In genomic region chr7:80357156-80357555, GRCm38 (mm10) we compare ENCODE assay signal across 10 mouse cellular contexts. TPM values are rescaled to one million over a fixed set of nuclear protein-coding genes. Genes with fewer than 3 reads are reported as not detected.
DNase-seq lines count a peak whose midpoint lies in the region; ATAC-seq and TF ChIP-seq lines count a peak whose summit lies in the region.
"Had no signal": no experiment of that assay in that cellular context is flagged by ENCODE, and none has a peak within 500 bp of the region (broad histone marks: within the 10 kb centered on the region; RNA-seq: fewer than 3 reads in every experiment).

No protein-coding gene starts in this region.

- DNase-seq in hindbrain, embryonic 10.5 days (ENCODE audit: low spot score) = peak; percentile 40
- DNase-seq in hindbrain, embryonic 14.5 days (ENCODE audit: low spot score) = no peak
- peak; percentile 62 for DNase-seq in brain, embryonic 14.5 days (ENCODE audit: low read depth)
- no peak for DNase-seq in forebrain, embryonic 11.5 days (ENCODE audit: low spot score)
- DNase-seq in lung, adult 18-20 months = no peak
- no peak for DNase-seq in T-cell, adult 2 months (ENCODE audit: low spot score)
- DNase-seq in kidney, adult 9 months = no peak
- DNase-seq: cerebellum, adult 8-10 months had no signal

- no peak overlapping the region for H3K4me2 ChIP-seq in hindbrain, embryonic 14.5 days (replicated peaks)
- H3K4me2 ChIP-seq in forebrain, embryonic 11.5 days (ENCODE audit: low read depth, low read length, severe bottlenecking) = no peak overlapping the region
- H3K4me2 ChIP-seq in limb, embryonic 15.5 days = no peak overlapping the region

- no peak for TF ChIP-seq CTCF in brain, embryonic 14.5 days (IDR thresholded peaks at IDR 0.05; ENCODE audit: borderline replicate concordance, extremely low read depth, insufficient read depth, insufficient read length)

- peaks cover 93% of the 10 kb centered on the region for H3K36me3 ChIP-seq in hindbrain, embryonic 10.5 days
- H3K36me3 ChIP-seq in hindbrain, embryonic 14.5 days (replicated peaks; ENCODE audit: control insufficient read depth, insufficient read depth) = peaks cover 92% of the 10 kb centered on the region
- peaks cover 4% of the 10 kb centered on the region; the same call in 1 of the 2 replicates for H3K36me3 ChIP-seq in forebrain, embryonic 11.5 days (ENCODE audit: control insufficient read depth, insufficient read depth, low read length)
- H3K36me3 ChIP-seq in limb, embryonic 15.5 days = peaks cover 91% of the 10 kb centered on the region

- ATAC-seq in hindbrain, embryonic 14.5 days (ENCODE audit: low FRiP score) = no peak
- no peak for ATAC-seq in forebrain, embryonic 11.5 days (replicated peaks; ENCODE audit: low FRiP score)
- ATAC-seq in limb, embryonic 15.5 days (ENCODE audit: insufficient number of reproducible peaks, low FRiP score, low TSS enrichment, low read depth) = no peak

- WGBS in hindbrain, embryonic 10.5 days = 27% methylated on average over 8 of the region's 8 CpGs
- WGBS in hindbrain, embryonic 14.5 days = 24% methylated on average over 8 of the region's 8 CpGs
- WGBS in forebrain, embryonic 11.5 days = 14% methylated on average over 8 of the region's 8 CpGs
- 64% methylated on average over 8 of the region's 8 CpGs for whole genome bisulfite sequencing in limb, embryonic 15.5 days

- no peaks in the 10 kb centered on the region for H3K9me3 ChIP-seq in hindbrain, embryonic 10.5 days
- H3K9me3 ChIP-seq in hindbrain, embryonic 14.5 days (ENCODE audit: control insufficient read depth, low read length) = no peaks in the 10 kb centered on the region
- H3K9me3 ChIP-seq in forebrain, embryonic 11.5 days (ENCODE audit: control insufficient read depth, low read length) = no peaks in the 10 kb centered on the region
- no peaks in the 10 kb centered on the region for H3K9me3 ChIP-seq in limb, embryonic 15.5 days
- H3K9me3 ChIP-seq: G1E had no signal

- no peak for TF ChIP-seq POLR2A in brain, embryonic 14.5 days (IDR thresholded peaks at IDR 0.05; ENCODE audit: borderline replicate concordance, extremely low read depth, insufficient read depth, insufficient read length, poor library complexity, severe bottlenecking)

- peak overlapping the region; percentile 68; the same call in 1 of the 2 replicates for H3K27ac ChIP-seq in hindbrain, embryonic 10.5 days
- H3K27ac ChIP-seq in hindbrain, embryonic 14.5 days = no peak overlapping the region
- peak overlapping the region; percentile 54 for H3K27ac ChIP-seq in forebrain, embryonic 11.5 days (ENCODE audit: low read depth, low read length)
- H3K27ac ChIP-seq in limb, embryonic 15.5 days = 0 out of 2 replicates have a peak overlapping the region, but pooled peaks have one; percentile 43

- no peak overlapping the region for H3K4me3 ChIP-seq in hindbrain, embryonic 10.5 days
- no peak overlapping the region for H3K4me3 ChIP-seq in hindbrain, embryonic 14.5 days (replicated peaks; ENCODE audit: low read length)
- H3K4me3 ChIP-seq in forebrain, embryonic 11.5 days (ENCODE audit: low read depth, low read length) = no peak overlapping the region
- H3K4me3 ChIP-seq in limb, embryonic 15.5 days = no peak overlapping the region

- H3K4me1 ChIP-seq in hindbrain, embryonic 10.5 days (replicated peaks) = peaks cover 21% of the 10 kb centered on the region
- H3K4me1 ChIP-seq in hindbrain, embryonic 14.5 days (replicated peaks; ENCODE audit: control insufficient read depth, insufficient read depth, low read length) = no peaks in the 10 kb centered on the region
- peaks cover 5% of the 10 kb centered on the region; the same call in 1 of the 2 replicates for H3K4me1 ChIP-seq in forebrain, embryonic 11.5 days (replicated peaks; ENCODE audit: control insufficient read depth, insufficient read depth, low read length)
- H3K4me1 ChIP-seq in limb, embryonic 15.5 days = 0 out of 2 replicates have a peak, but pooled peaks cover 2% of the 10 kb centered on the region

- no peaks in the 10 kb centered on the region for H3K27me3 ChIP-seq in hindbrain, embryonic 10.5 days (ENCODE audit: insufficient read depth, poor library complexity, severe bottlenecking)
- no peaks in the 10 kb centered on the region for H3K27me3 ChIP-seq in hindbrain, embryonic 14.5 days (ENCODE audit: control insufficient read depth, insufficient read depth, low read length)
- H3K27me3 ChIP-seq in forebrain, embryonic 11.5 days (ENCODE audit: control insufficient read depth, insufficient read depth, low read length) = no peaks in the 10 kb centered on the region
- H3K27me3 ChIP-seq in limb, embryonic 15.5 days = no peaks in the 10 kb centered on the region

- H3K9ac ChIP-seq in hindbrain, embryonic 14.5 days = no peak overlapping the region
- no peak overlapping the region for H3K9ac ChIP-seq in forebrain, embryonic 11.5 days (ENCODE audit: low read length)
- H3K9ac ChIP-seq in limb, embryonic 15.5 days = no peak overlapping the region

RNA-seq across cellular contexts. Expression of gene Man2a2, which starts 14.0 kb away (rescaled TPM):
- 17.7 TPM in 2 replicates for polyA plus RNA-seq in hindbrain, embryonic 10.5 days (2016; fragmentation: Nextera tagmentation; extraction: Ambion mirVana)
- polyA plus RNA-seq in hindbrain, embryonic 14.5 days (2014; fragmentation: Nextera tagmentation; extraction: Ambion mirVana) = 18.9 and 21.6 TPM in 2 replicates
- 59.9 and 78.3 TPM in 2 replicates for polyA plus RNA-seq in brain, embryonic 14.5 days (2012; rRNA removed)
- polyA plus RNA-seq in forebrain, embryonic 11.5 days (2014; fragmentation: Nextera tagmentation; extraction: Ambion mirVana) = 16.1 and 18.8 TPM in 2 replicates
- 15.7 and 17.6 TPM in 2 replicates for polyA plus RNA-seq in limb, embryonic 15.5 days (2015; fragmentation: Nextera tagmentation; extraction: Ambion mirVana)

RNA-seq across cellular contexts. Expression of gene Hddc3, which starts 14.3 kb away (rescaled TPM):
- 19.6 and 26.3 TPM in 2 replicates for polyA plus RNA-seq in hindbrain, embryonic 10.5 days (2016; fragmentation: Nextera tagmentation; extraction: Ambion mirVana)
- 18.7 and 23.4 TPM in 2 replicates for polyA plus RNA-seq in hindbrain, embryonic 14.5 days (2014; fragmentation: Nextera tagmentation; extraction: Ambion mirVana)
- 45.0 and 61.4 TPM in 2 replicates for polyA plus RNA-seq in brain, embryonic 14.5 days (2012; rRNA removed)
- 23.8 and 31.0 TPM in 2 replicates for polyA plus RNA-seq in forebrain, embryonic 11.5 days (2014; fragmentation: Nextera tagmentation; extraction: Ambion mirVana)
- 18.4 and 19.4 TPM in 2 replicates for polyA plus RNA-seq in limb, embryonic 15.5 days (2015; fragmentation: Nextera tagmentation; extraction: Ambion mirVana)

RNA-seq across cellular contexts. Expression of gene Unc45a, which starts 16.4 kb away (rescaled TPM):
- polyA plus RNA-seq in hindbrain, embryonic 10.5 days (2016; fragmentation: Nextera tagmentation; extraction: Ambion mirVana) = 46.2 and 54.6 TPM in 2 replicates
- 43.3 and 43.9 TPM in 2 replicates for polyA plus RNA-seq in hindbrain, embryonic 14.5 days (2014; fragmentation: Nextera tagmentation; extraction: Ambion mirVana)
- polyA plus RNA-seq in brain, embryonic 14.5 days (2012; rRNA removed) = 73.6 and 85.0 TPM in 2 replicates
- 31.1 and 36.1 TPM in 2 replicates for polyA plus RNA-seq in forebrain, embryonic 11.5 days (2014; fragmentation: Nextera tagmentation; extraction: Ambion mirVana)
- polyA plus RNA-seq in limb, embryonic 15.5 days (2015; fragmentation: Nextera tagmentation; extraction: Ambion mirVana) = 51.4 and 51.7 TPM in 2 replicates

RNA-seq across cellular contexts. Expression of gene Fes, which starts 30.6 kb away (rescaled TPM):
- polyA plus RNA-seq in hindbrain, embryonic 10.5 days (2016; fragmentation: Nextera tagmentation; extraction: Ambion mirVana) = 10.4 and 11.6 TPM in 2 replicates
- polyA plus RNA-seq in hindbrain, embryonic 14.5 days (2014; fragmentation: Nextera tagmentation; extraction: Ambion mirVana) = 3.8 and 4.6 TPM in 2 replicates
- polyA plus RNA-seq in brain, embryonic 14.5 days (2012; rRNA removed) = 7.1 and 8.0 TPM in 2 replicates
- 7.7 and 8.3 TPM in 2 replicates for polyA plus RNA-seq in forebrain, embryonic 11.5 days (2014; fragmentation: Nextera tagmentation; extraction: Ambion mirVana)
- polyA plus RNA-seq in limb, embryonic 15.5 days (2015; fragmentation: Nextera tagmentation; extraction: Ambion mirVana) = 14.8 and 15.8 TPM in 2 replicates

RNA-seq across cellular contexts. Expression of gene Rccd1, which starts 32.9 kb away (rescaled TPM):
- 12.2 and 12.9 TPM in 2 replicates for polyA plus RNA-seq in hindbrain, embryonic 10.5 days (2016; fragmentation: Nextera tagmentation; extraction: Ambion mirVana)
- 9.4 and 11.6 TPM in 2 replicates for polyA plus RNA-seq in hindbrain, embryonic 14.5 days (2014; fragmentation: Nextera tagmentation; extraction: Ambion mirVana)
- polyA plus RNA-seq in brain, embryonic 14.5 days (2012; rRNA removed) = 22.2 and 30.1 TPM in 2 replicates
- polyA plus RNA-seq in forebrain, embryonic 11.5 days (2014; fragmentation: Nextera tagmentation; extraction: Ambion mirVana) = 16.9 and 20.2 TPM in 2 replicates
- 8.0 and 9.5 TPM in 2 replicates for polyA plus RNA-seq in limb, embryonic 15.5 days (2015; fragmentation: Nextera tagmentation; extraction: Ambion mirVana)

Comparison
In these comparisons a context has a peak if more than half of its experiments do, and no peak if none do; other contexts are left out.
1. DNase-seq: peak in hindbrain, embryonic 10.5 days (single experiment) and brain, embryonic 14.5 days (single experiment); none in hindbrain, embryonic 14.5 days (single experiment), forebrain, embryonic 11.5 days (single experiment), lung, adult 18-20 months (0 of 2), T-cell, adult 2 months (single experiment) and kidney, adult 9 months (single experiment).